Mouse (Mus musculus): ENCODE data around the gene Ufsp1. TPM values are rescaled to one million over a fixed set of nuclear protein-coding genes. Genes with fewer than 3 reads are reported as not detected.

The Ufsp1 gene
- polyA plus RNA-seq, 1 experiment, result 9.0 TPM

DNA sequence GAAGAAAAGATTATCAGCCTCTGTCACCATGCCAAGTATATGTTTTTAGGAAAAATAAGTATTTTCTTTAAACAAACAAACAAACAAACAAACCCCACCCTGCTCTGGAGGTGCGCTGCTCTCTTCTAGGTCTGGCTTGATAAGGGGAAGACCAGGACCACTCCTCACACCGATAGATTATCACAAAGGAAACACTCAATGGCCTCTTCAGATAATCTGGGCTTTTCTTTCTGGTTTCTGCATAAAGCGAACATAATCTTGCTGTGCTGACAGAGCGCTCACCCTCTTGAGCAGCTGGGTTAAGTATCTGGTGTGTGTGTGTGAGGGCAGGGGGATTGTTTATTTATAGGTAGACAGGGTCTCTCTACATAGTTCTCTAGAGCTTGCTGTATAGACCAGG lies 9.2 kb downstream of the Ufsp1 start:
- no peak overlapping the region for H3ac ChIP-seq (ENCODE audit: control insufficient read depth, insufficient read length)
- TF ChIP-seq MYOG (IDR thresholded peaks at IDR 0.05; ENCODE audit: control insufficient read depth in 1 of 3, insufficient read depth in 1 of 3, insufficient read length in 2 of 3, low read depth in 2 of 3) (no peak), USF1 (IDR thresholded peaks at IDR 0.05; ENCODE audit: low read depth) (no peak), POLR2AphosphoS2 (IDR thresholded peaks at IDR 0.05; ENCODE audit: insufficient read length, low read depth) (no peak), CEBPB (IDR thresholded peaks at IDR 0.05; ENCODE audit: insufficient read depth, poor library complexity, severe bottlenecking) (no peak)
- no peaks in the 10 kb centered on the region for H3K27me3 ChIP-seq (ENCODE audit: control insufficient read depth, insufficient read depth, insufficient read length)
- peaks cover 59% of the 10 kb centered on the region for H3K79me2 ChIP-seq (ENCODE audit: control insufficient read depth, insufficient read depth)
- H3K4me2 ChIP-seq (ENCODE audit: low read depth), result peak overlapping the region; percentile 79
- H3K4me3 ChIP-seq, result no peak overlapping the region
- H3K36me3 ChIP-seq (ENCODE audit: control insufficient read depth, insufficient read depth), result peaks cover 28% of the 10 kb centered on the region

DNA sequence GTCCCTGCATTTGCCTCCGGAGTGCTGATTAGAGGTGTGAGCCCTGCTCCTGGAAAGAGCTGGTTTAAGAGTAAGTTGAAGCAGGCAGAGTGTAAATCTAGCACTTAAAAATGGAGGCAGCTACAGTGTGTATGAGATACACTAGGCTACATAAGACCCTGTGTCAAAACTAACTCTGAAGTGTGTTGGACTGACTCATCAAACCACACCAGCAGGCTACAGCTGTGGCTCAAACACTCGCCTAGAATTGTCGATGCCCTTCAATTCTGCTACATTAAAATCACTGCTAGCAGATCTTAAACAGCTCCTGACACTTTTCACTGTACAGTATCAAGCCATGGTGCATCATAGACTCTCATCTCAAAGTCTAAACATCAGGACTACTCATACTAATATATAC lies 9.7 kb downstream of the Ufsp1 start:
- Histone ChIP-seq H3K27me3 (ENCODE audit: control insufficient read depth, insufficient read depth, insufficient read length) (no peaks in the 10 kb centered on the region), H3K36me3 (ENCODE audit: control insufficient read depth, insufficient read depth) (peaks cover 28% of the 10 kb centered on the region), H3K4me2 (ENCODE audit: low read depth) (peak overlapping the region; percentile 79), H3ac (ENCODE audit: control insufficient read depth, insufficient read length) (no peak overlapping the region), H3K4me3 (no peak overlapping the region), H3K79me2 (ENCODE audit: control insufficient read depth, insufficient read depth) (peaks cover 59% of the 10 kb centered on the region)
- no peak for TF ChIP-seq POLR2AphosphoS2 (IDR thresholded peaks at IDR 0.05; ENCODE audit: insufficient read length, low read depth)
- no peak for TF ChIP-seq POLR2A (IDR thresholded peaks at IDR 0.05; ENCODE audit: insufficient read length, low read depth)
- TF ChIP-seq MAX (IDR thresholded peaks at IDR 0.05; ENCODE audit: low read depth), result no peak
- TF ChIP-seq MYOD1 (IDR thresholded peaks at IDR 0.05; ENCODE audit: control insufficient read depth in 1 of 3, insufficient read length in 2 of 3, low read depth in 2 of 3), result peak in 2 of 3 experiments; percentile 36 to 39

GRCm38 (mm10) chr5:137304816-137305215 lies 10.4 kb downstream of the Ufsp1 start:
- H3K36me3 ChIP-seq (ENCODE audit: control insufficient read depth, insufficient read depth), result peaks cover 29% of the 10 kb centered on the region
- H3K27me3 ChIP-seq (ENCODE audit: control insufficient read depth, insufficient read depth, insufficient read length), result no peaks in the 10 kb centered on the region
- no peak overlapping the region for H3ac ChIP-seq (ENCODE audit: control insufficient read depth, insufficient read length)
- H3K4me3 ChIP-seq, result no peak overlapping the region
- peak overlapping the region; percentile 79 for H3K4me2 ChIP-seq (ENCODE audit: low read depth)
- peaks cover 59% of the 10 kb centered on the region for H3K79me2 ChIP-seq (ENCODE audit: control insufficient read depth, insufficient read depth)
- no peak for TF ChIP-seq POLR2AphosphoS2 (IDR thresholded peaks at IDR 0.05; ENCODE audit: insufficient read length, low read depth)
- TF ChIP-seq CEBPB (IDR thresholded peaks at IDR 0.05; ENCODE audit: insufficient read depth, poor library complexity, severe bottlenecking), result no peak
- TF ChIP-seq SRF (IDR thresholded peaks at IDR 0.05; ENCODE audit: control insufficient read depth, insufficient read length, low read depth), result no peak
- TF ChIP-seq REST (IDR thresholded peaks at IDR 0.05; ENCODE audit: insufficient read depth, insufficient read length), result no peak
- TF ChIP-seq USF1 (IDR thresholded peaks at IDR 0.05; ENCODE audit: low read depth), result no peak
- no peak for TF ChIP-seq TCF12 (IDR thresholded peaks at IDR 0.05; ENCODE audit: insufficient read depth, poor library complexity, severe bottlenecking)
- TF ChIP-seq POLR2A (IDR thresholded peaks at IDR 0.05; ENCODE audit: insufficient read length, low read depth), result no peak
- TF ChIP-seq MYOG (IDR thresholded peaks at IDR 0.05; ENCODE audit: control insufficient read depth in 1 of 3, insufficient read depth in 1 of 3, insufficient read length in 2 of 3, low read depth in 2 of 3), result no peak
- no peak for TF ChIP-seq MAX (IDR thresholded peaks at IDR 0.05; ENCODE audit: low read depth)
- TF ChIP-seq MYOD1 (IDR thresholded peaks at IDR 0.05; ENCODE audit: control insufficient read depth in 1 of 3, insufficient read length in 2 of 3, low read depth in 2 of 3), result no peak
- TF ChIP-seq E2F4 (IDR thresholded peaks at IDR 0.05; ENCODE audit: insufficient read depth), result no peak
- TF ChIP-seq TCF3 (IDR thresholded peaks at IDR 0.05; ENCODE audit: insufficient read length, low read depth), result no peak

DNA sequence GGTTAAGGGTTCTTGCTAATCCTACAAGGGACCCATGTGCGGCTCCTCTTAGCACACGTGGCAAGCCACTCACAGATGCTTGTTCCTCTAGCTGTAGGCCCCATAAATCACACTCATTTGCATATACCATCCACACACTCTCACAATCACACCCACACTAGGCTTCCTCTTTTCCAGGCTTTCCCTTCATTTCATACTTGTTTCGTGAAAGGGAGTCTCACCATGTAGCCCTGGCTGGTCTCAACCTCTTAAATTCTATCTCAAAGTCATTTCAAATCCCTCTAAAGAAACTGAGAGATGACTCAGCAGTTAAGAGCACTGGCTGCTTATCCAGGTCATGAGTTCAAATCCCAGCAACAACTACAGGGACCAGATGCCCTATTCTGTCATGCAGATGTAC lies 11.4 kb downstream of the Ufsp1 start:
- Histone ChIP-seq H3K36me3 (ENCODE audit: control insufficient read depth, insufficient read depth) (peaks cover 20% of the 10 kb centered on the region), H3K27me3 (ENCODE audit: control insufficient read depth, insufficient read depth, insufficient read length) (no peaks in the 10 kb centered on the region), H3K4me2 (ENCODE audit: low read depth) (peak overlapping the region; percentile 79), H3K4me3 (peak overlapping the region; percentile 78), H3K79me2 (ENCODE audit: control insufficient read depth, insufficient read depth) (peaks cover 59% of the 10 kb centered on the region), H3ac (ENCODE audit: control insufficient read depth, insufficient read length) (no peak overlapping the region)
- no peak for TF ChIP-seq CEBPB (IDR thresholded peaks at IDR 0.05; ENCODE audit: insufficient read depth, poor library complexity, severe bottlenecking)
- no peak for TF ChIP-seq USF1 (IDR thresholded peaks at IDR 0.05; ENCODE audit: low read depth)
- TF ChIP-seq MAX (IDR thresholded peaks at IDR 0.05; ENCODE audit: low read depth), result no peak
- TF ChIP-seq POLR2A (IDR thresholded peaks at IDR 0.05; ENCODE audit: insufficient read length, low read depth), result no peak
- TF ChIP-seq REST (IDR thresholded peaks at IDR 0.05; ENCODE audit: insufficient read depth, insufficient read length), result no peak
- TF ChIP-seq E2F4 (IDR thresholded peaks at IDR 0.05; ENCODE audit: insufficient read depth), result no peak
- no peak for TF ChIP-seq TCF12 (IDR thresholded peaks at IDR 0.05; ENCODE audit: insufficient read depth, poor library complexity, severe bottlenecking)
- no peak for TF ChIP-seq SRF (IDR thresholded peaks at IDR 0.05; ENCODE audit: control insufficient read depth, insufficient read length, low read depth)
- TF ChIP-seq TCF3 (IDR thresholded peaks at IDR 0.05; ENCODE audit: insufficient read length, low read depth), result no peak

GRCm38 (mm10) chr5:137306439-137307005 lies 12.1 kb downstream of the Ufsp1 start:
- peak overlapping the region; percentile 78 for H3K4me3 ChIP-seq
- TF ChIP-seq MYOG (IDR thresholded peaks at IDR 0.05; ENCODE audit: control insufficient read depth in 1 of 3, insufficient read depth in 1 of 3, insufficient read length in 2 of 3, low read depth in 2 of 3) (no peak), POLR2A (IDR thresholded peaks at IDR 0.05; ENCODE audit: insufficient read length, low read depth) (no peak), POLR2AphosphoS2 (IDR thresholded peaks at IDR 0.05; ENCODE audit: insufficient read length, low read depth) (no peak), TCF12 (IDR thresholded peaks at IDR 0.05; ENCODE audit: insufficient read depth, poor library complexity, severe bottlenecking) (no peak), MYOD1 (IDR thresholded peaks at IDR 0.05; ENCODE audit: control insufficient read depth in 1 of 3, insufficient read length in 2 of 3, low read depth in 2 of 3) (no peak), MAX (IDR thresholded peaks at IDR 0.05; ENCODE audit: low read depth) (no peak), SRF (IDR thresholded peaks at IDR 0.05; ENCODE audit: control insufficient read depth, insufficient read length, low read depth) (no peak), TCF3 (IDR thresholded peaks at IDR 0.05; ENCODE audit: insufficient read length, low read depth) (no peak), USF1 (IDR thresholded peaks at IDR 0.05; ENCODE audit: low read depth) (no peak), REST (IDR thresholded peaks at IDR 0.05; ENCODE audit: insufficient read depth, insufficient read length) (no peak)
- peak overlapping the region; percentile 79 for H3K4me2 ChIP-seq (ENCODE audit: low read depth)
- no peaks in the 10 kb centered on the region for H3K27me3 ChIP-seq (ENCODE audit: control insufficient read depth, insufficient read depth, insufficient read length)
- peaks cover 59% of the 10 kb centered on the region for H3K79me2 ChIP-seq (ENCODE audit: control insufficient read depth, insufficient read depth)
- peak overlapping the region; percentile 50 for H3ac ChIP-seq (ENCODE audit: control insufficient read depth, insufficient read length)
- H3K36me3 ChIP-seq (ENCODE audit: control insufficient read depth, insufficient read depth), result peaks cover 20% of the 10 kb centered on the region
